Mouse (Mus musculus) right cerebral cortex, adult 18-20 months (tissue): ENCODE measurements around the gene Hectd1.

Source experiments
- DNase-seq: peaks from one replicate; pipeline ENCODE4 v3.0.0; 2022; ENCODE audit warnings: mixed read lengths

The Hectd1 gene

DNA sequence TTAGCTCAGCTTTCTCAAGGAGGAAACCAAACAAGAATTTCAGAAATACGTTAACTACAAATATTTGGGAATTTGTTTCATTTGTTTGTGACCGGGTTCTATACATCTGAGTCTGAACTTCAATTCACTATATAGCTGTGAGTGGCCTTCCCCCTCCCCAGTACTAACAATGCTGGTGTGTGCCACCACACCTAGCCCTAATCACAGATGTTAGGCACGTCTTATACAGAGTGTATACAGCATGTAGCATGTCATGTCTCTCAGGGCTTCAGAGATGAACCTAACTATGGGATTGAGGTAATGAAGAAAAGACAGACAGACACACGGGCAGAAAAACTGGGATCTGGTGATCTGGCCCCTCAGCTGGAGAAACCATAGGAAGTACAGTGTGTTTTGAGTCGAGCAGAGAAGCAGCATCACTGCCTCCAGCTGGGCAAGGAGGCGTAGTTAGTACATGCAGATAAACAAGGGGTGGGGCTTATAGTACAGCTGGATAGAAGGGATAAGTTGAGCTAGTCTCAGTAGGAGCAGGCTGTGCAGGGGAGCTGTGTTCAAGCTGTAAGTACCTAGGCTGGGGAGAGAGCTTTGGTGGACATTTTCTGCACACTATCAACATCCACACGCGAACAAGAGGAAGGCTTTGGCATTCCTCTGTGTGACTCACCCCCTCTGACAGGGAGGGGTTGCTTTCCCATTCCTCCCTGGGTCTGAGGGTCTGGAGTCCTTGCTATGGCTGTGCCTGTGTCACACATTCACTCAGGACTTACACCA is 129.5 kb downstream of the Hectd1 start:
- no peak for DNase-seq

DNA sequence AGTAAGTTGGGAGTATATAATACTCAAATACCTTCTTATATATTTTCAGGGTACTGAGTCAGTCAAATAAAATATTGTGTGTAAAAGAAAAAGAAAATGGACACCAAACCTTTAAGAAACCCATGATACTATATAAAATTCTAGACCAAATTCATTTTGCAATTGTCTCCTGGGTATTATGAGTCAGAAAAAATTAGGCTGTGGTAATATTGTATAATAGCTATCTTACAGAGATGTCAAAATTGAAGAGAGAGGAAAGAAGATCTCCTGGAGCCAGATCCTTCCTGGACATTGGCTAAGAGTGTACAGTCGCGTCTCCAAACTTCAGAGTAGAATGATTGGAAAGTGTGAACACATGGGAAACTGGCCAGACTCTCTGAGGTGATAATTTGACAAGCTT is 133.2 kb downstream of the Hectd1 start:
- DNase-seq, result no peak

DNA sequence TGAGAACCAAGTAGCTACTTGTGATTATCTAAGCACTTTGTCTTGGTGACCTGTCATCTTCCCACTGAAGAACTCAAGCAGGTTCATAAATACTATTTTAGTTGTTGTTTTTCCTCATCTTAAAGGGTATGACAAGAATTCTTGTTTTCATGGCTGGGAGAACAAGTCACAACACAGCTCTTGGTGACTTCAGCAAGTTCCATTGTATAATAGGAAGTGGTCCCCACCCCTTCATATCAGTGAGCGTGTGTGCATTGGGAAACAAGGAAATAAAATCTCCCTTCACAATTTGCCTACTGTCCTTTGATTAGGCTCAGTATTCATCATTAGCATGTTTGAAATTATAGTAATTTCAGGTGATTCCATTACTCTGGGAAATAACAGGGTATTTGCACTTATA is 134.4 kb downstream of the Hectd1 start:
- no peak for DNase-seq

DNA sequence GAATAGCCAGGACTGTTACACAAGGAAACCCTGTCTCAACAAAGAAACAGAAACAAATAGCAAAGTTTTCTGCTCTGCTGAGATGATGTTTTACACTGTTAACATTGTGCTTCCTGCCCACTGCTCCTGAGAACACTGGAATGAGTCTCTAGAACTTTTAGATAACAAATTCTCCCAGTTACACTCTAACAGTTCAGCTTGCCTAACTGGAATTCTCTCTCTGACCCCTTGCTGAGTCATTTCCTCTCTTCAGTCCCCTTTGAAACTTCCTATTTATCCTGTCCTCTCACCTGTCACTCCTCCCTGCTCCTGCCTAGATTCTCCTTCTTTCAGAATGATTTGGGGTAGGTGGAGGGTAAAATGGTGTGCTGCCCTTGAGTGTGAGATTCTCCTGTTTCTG is 135.2 kb downstream of the Hectd1 start:
- DNase-seq, result no peak
